Mouse (Mus musculus): ENCODE measurements around the gene Tcf20. TPM values are rescaled to one million over a fixed set of nuclear protein-coding genes. Genes with fewer than 3 reads are reported as not detected.

The Tcf20 gene
- polyA plus RNA-seq, 1 experiment, result 48.7 TPM

- Histone ChIP-seq H3K36me3 (ENCODE audit: control insufficient read depth, insufficient read depth, low read length) (no peaks in the 10 kb centered on the region), H3K4me3 (ENCODE audit: control insufficient read depth, insufficient read depth, low read length) (no peak overlapping the region), H3K4me1 (replicated peaks; ENCODE audit: control insufficient read depth, insufficient read depth, low read length) (peaks cover 28% of the 10 kb centered on the region), H3K27me3 (ENCODE audit: control insufficient read depth, insufficient read depth, low read length) (no peaks in the 10 kb centered on the region), H3K27ac (ENCODE audit: control insufficient read depth, insufficient read depth, low read length) (no peak overlapping the region)
- no peak for TF ChIP-seq CTCF (IDR thresholded peaks at IDR 0.05; ENCODE audit: borderline replicate concordance, control insufficient read depth, extremely low read depth, insufficient read depth, low read length, poor library complexity)
- no peak for TF ChIP-seq POLR2A (IDR thresholded peaks at IDR 0.05; ENCODE audit: control insufficient read depth, extremely low read depth, insufficient read depth, low read length, poor library complexity)
- 98% methylated on average over 4 of the region's 4 CpGs for WGBS
- DNase-seq, result no peak
Measured at GRCm38 (mm10) chr15:82909791-82910190, 77.9 kb downstream of the Tcf20 start.

DNA sequence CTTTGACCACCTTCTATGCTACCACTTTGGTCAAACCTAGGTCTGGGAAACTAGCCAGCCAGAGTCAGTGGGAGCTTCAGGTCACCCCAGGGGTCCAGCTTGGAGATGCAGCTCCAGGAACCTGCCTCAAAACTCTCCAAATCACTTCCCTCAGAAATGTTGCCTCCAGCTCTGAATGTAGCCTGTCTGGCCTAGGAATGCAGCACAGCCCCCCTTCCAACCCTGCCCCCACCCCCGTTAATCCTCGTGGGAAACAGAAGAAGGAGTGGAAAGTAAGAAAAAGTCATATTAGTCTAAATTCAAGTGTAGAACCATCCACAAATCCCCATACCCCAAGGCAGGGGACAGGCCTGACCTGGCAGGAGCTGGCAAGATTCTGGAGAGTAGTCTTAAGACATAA lies 79.2 kb downstream of the Tcf20 start:
- peaks cover 24% of the 10 kb centered on the region for H3K4me1 ChIP-seq (replicated peaks; ENCODE audit: control insufficient read depth, insufficient read depth, low read length)
- H3K36me3 ChIP-seq (ENCODE audit: control insufficient read depth, insufficient read depth, low read length), result no peaks in the 10 kb centered on the region
- no peak for DNase-seq

GRCm38 (mm10) chr15:82907306-82907705 lies 80.4 kb downstream of the Tcf20 start:
- H3K27ac ChIP-seq (ENCODE audit: control insufficient read depth, insufficient read depth, low read length), result no peak overlapping the region
- 93% methylated on average over 5 of the region's 5 CpGs for WGBS
- DNase-seq, result no peak
- no peak overlapping the region for H3K4me3 ChIP-seq (ENCODE audit: control insufficient read depth, insufficient read depth, low read length)
- no peak for TF ChIP-seq POLR2A (IDR thresholded peaks at IDR 0.05; ENCODE audit: control insufficient read depth, extremely low read depth, insufficient read depth, low read length, poor library complexity)
- no peak for TF ChIP-seq CTCF (IDR thresholded peaks at IDR 0.05; ENCODE audit: borderline replicate concordance, control insufficient read depth, extremely low read depth, insufficient read depth, low read length, poor library complexity)
- no peaks in the 10 kb centered on the region for H3K36me3 ChIP-seq (ENCODE audit: control insufficient read depth, insufficient read depth, low read length)
- H3K4me1 ChIP-seq (replicated peaks; ENCODE audit: control insufficient read depth, insufficient read depth, low read length), result peaks cover 20% of the 10 kb centered on the region
- H3K27me3 ChIP-seq (ENCODE audit: control insufficient read depth, insufficient read depth, low read length), result no peaks in the 10 kb centered on the region

More for the DNA sequence above, 79.2 kb downstream of the Tcf20 start:
- Histone ChIP-seq H3K27me3 (ENCODE audit: control insufficient read depth, insufficient read depth, low read length) (no peaks in the 10 kb centered on the region), H3K4me3 (ENCODE audit: control insufficient read depth, insufficient read depth, low read length) (no peak overlapping the region), H3K27ac (ENCODE audit: control insufficient read depth, insufficient read depth, low read length) (no peak overlapping the region)
- TF ChIP-seq CTCF (IDR thresholded peaks at IDR 0.05; ENCODE audit: borderline replicate concordance, control insufficient read depth, extremely low read depth, insufficient read depth, low read length, poor library complexity) (no peak), POLR2A (IDR thresholded peaks at IDR 0.05; ENCODE audit: control insufficient read depth, extremely low read depth, insufficient read depth, low read length, poor library complexity) (no peak)
- 94% methylated on average over 2 of the region's 2 CpGs for WGBS

- Histone ChIP-seq H3K27ac (ENCODE audit: control insufficient read depth, insufficient read depth, low read length) (no peak overlapping the region), H3K27me3 (ENCODE audit: control insufficient read depth, insufficient read depth, low read length) (no peaks in the 10 kb centered on the region), H3K4me1 (replicated peaks; ENCODE audit: control insufficient read depth, insufficient read depth, low read length) (peaks cover 15% of the 10 kb centered on the region), H3K36me3 (ENCODE audit: control insufficient read depth, insufficient read depth, low read length) (no peaks in the 10 kb centered on the region), H3K4me3 (ENCODE audit: control insufficient read depth, insufficient read depth, low read length) (no peak overlapping the region)
- 64% methylated on average over 7 of the region's 7 CpGs for WGBS
- no peak for TF ChIP-seq CTCF (IDR thresholded peaks at IDR 0.05; ENCODE audit: borderline replicate concordance, control insufficient read depth, extremely low read depth, insufficient read depth, low read length, poor library complexity)
- no peak for TF ChIP-seq POLR2A (IDR thresholded peaks at IDR 0.05; ENCODE audit: control insufficient read depth, extremely low read depth, insufficient read depth, low read length, poor library complexity)
- DNase-seq, result no peak
Measured at GRCm38 (mm10) chr15:82906574-82907061, 81.1 kb downstream of the Tcf20 start.

DNA sequence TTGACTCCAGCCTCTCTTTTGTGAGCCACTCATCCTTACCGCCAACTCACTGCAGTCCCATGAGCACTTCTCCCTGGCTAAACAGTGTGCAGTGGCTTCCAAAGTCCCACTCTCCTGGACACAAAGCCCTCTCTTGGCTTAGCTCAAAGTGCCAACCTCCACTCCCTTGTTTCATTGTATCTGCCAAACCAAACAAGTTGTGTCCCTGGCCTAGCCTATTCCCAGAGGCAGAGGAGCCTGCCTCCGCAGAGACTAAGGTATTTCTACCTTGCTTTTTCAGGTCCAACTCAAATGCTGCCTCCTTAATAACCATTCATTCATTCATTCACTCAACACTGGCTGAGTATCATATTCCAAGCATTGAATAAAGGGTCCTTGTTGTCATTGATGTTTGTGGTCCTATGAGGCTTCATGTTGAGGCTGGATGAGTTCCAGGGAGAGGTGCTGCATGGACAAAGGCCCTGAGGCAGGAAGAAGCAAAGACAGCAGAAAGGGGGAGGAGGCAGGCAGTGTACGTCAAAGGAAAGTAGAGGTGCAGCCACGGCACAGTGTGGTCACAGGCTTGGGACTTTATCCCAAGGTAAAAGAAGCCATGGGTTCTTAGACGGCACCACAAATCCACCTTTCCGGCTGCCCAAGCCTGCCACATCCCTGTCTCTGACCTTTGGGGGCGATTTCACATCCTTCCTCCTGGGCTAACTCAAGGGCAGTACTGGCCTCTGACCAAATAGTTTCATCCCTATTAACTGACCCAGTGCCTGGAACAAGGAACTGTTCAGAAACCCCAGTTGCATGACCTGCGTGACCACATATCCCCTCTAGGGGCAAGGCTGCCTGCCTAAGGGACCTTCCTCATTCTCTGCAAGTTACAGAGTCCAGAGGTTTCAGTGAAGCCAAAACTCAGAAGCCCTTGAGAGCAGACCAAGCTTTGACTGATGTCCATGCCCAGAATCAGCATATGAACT lies 82.0 kb downstream of the Tcf20 start:
- TF ChIP-seq POLR2A (IDR thresholded peaks at IDR 0.05; ENCODE audit: control insufficient read depth, extremely low read depth, insufficient read depth, low read length, poor library complexity) (no peak), CTCF (IDR thresholded peaks at IDR 0.05; ENCODE audit: borderline replicate concordance, control insufficient read depth, extremely low read depth, insufficient read depth, low read length, poor library complexity) (no peak)
- WGBS, result 88% methylated on average over 8 of the region's 8 CpGs
- H3K27me3 ChIP-seq (ENCODE audit: control insufficient read depth, insufficient read depth, low read length), result no peaks in the 10 kb centered on the region
- H3K27ac ChIP-seq (ENCODE audit: control insufficient read depth, insufficient read depth, low read length), result no peak overlapping the region
- no peak overlapping the region for H3K4me3 ChIP-seq (ENCODE audit: control insufficient read depth, insufficient read depth, low read length)
- no peaks in the 10 kb centered on the region for H3K36me3 ChIP-seq (ENCODE audit: control insufficient read depth, insufficient read depth, low read length)
- peaks cover 15% of the 10 kb centered on the region for H3K4me1 ChIP-seq (replicated peaks; ENCODE audit: control insufficient read depth, insufficient read depth, low read length)
- no peak for DNase-seq

DNA sequence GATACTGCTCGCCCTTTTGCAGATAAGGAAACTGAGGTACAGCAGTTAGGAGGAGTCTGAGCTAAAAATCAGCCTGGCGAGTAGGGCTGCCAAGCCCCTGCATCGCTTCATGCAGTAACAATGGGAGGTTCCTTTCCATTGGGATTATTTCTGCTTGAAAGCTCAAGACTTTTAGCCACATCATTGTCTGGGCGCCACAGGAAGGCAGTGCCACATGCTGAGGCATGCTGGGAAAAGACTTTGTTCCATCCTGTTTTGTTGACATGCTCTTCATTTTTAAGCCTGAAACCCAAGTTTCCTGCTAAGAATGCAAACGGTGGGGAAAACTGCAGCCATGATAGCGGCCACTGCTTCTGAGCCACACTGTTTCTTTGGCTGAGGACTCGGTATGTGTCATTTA lies 83.1 kb downstream of the Tcf20 start:
- 79% methylated on average over 7 of the region's 7 CpGs for WGBS
- Histone ChIP-seq H3K27ac (ENCODE audit: control insufficient read depth, insufficient read depth, low read length) (no peak overlapping the region), H3K4me3 (ENCODE audit: control insufficient read depth, insufficient read depth, low read length) (no peak overlapping the region), H3K36me3 (ENCODE audit: control insufficient read depth, insufficient read depth, low read length) (no peaks in the 10 kb centered on the region), H3K4me1 (replicated peaks; ENCODE audit: control insufficient read depth, insufficient read depth, low read length) (peaks cover 21% of the 10 kb centered on the region), H3K27me3 (ENCODE audit: control insufficient read depth, insufficient read depth, low read length) (no peaks in the 10 kb centered on the region)
- TF ChIP-seq POLR2A (IDR thresholded peaks at IDR 0.05; ENCODE audit: control insufficient read depth, extremely low read depth, insufficient read depth, low read length, poor library complexity) (no peak), CTCF (IDR thresholded peaks at IDR 0.05; ENCODE audit: borderline replicate concordance, control insufficient read depth, extremely low read depth, insufficient read depth, low read length, poor library complexity) (no peak)
- no peak for DNase-seq
